Mouse (Mus musculus) hindbrain, postnatal 0 days (tissue): ENCODE results near the gene Tex33. TPM values are rescaled to one million over a fixed set of nuclear protein-coding genes. Genes with fewer than 3 reads are reported as not detected.

ENCODE experiments used
- ATAC-seq: fragments of 200-750 bp; cut with Nextera tagmentation; 2 replicates; pipeline ENCODE4 v1.8.0; 2017; ENCODE audit warnings: mild to moderate bottlenecking, moderate TSS enrichment, moderate library complexity
- DNase-seq: peaks from one replicate; pipeline ENCODE4 v3.0.0-alpha.2; 2015; ENCODE audit warnings: low spot score
- H3K27ac ChIP-seq: fragments of 300-500 bp; sonication (generic); 2 replicates; pipeline ENCODE4 v1.5.1; 2014; ENCODE audit warnings: mild to moderate bottlenecking
- H3K27me3 ChIP-seq: fragments of 300-500 bp; sonication (generic); 2 replicates; pipeline ENCODE4 v1.6.1; 2014; ENCODE audit warnings: low read length, mixed read lengths; ENCODE audit not compliant: insufficient read depth
- H3K36me3 ChIP-seq: fragments of 300-500 bp; sonication (generic); 2 replicates; pipeline ENCODE4 v1.6.1; 2014; ENCODE audit warnings: low read length, mixed read lengths; ENCODE audit not compliant: insufficient read depth
- H3K4me1 ChIP-seq: fragments of 300-500 bp; sonication (generic); 2 replicates; pipeline ENCODE4 v1.6.1; 2014; ENCODE audit warnings: antibody characterized with exemption, low read length, mixed read lengths; ENCODE audit not compliant: insufficient read depth
- H3K4me2 ChIP-seq: fragments of 300-500 bp; sonication (generic); 2 replicates; pipeline ENCODE4 v1.6.1; 2014; ENCODE audit warnings: low read depth, mild to moderate bottlenecking, low read length, moderate library complexity, mixed read lengths
- H3K4me3 ChIP-seq: fragments of 300-500 bp; sonication (generic); 2 replicates; pipeline ENCODE4 v1.5.1; 2014; ENCODE audit warnings: low read length
- H3K9ac ChIP-seq: fragments of 300-500 bp; sonication (generic); replicated peaks from 2 replicates; pipeline ENCODE4 v1.6.1; 2014; ENCODE audit warnings: mild to moderate bottlenecking, low read length, moderate library complexity, mixed read lengths
- H3K9me3 ChIP-seq: fragments of 300-500 bp; sonication (generic); 2 replicates; pipeline ENCODE4 v1.6.1; 2016; ENCODE audit warnings: low read length, mixed read lengths
- CTCF ChIP-seq: IDR thresholded peaks from 2 replicates; pipeline ENCODE4 v1.5.1; 2016; ENCODE audit warnings: antibody characterized with exemption, control low read depth, low read depth
- WGBS: fragments of 180-500 bp; shearing (Covaris S2); extraction: QIAGEN DNeasy Blood & Tissue Kit; methylation state at CpG from one replicate; pipeline ENCODE4 v1.1.7; 2014; 5-methylcytosine and 5-hydroxymethylcytosine counted together
- polyA plus RNA-seq: library from polyadenylated mRNA; unstranded; fragments of >200 nt; fragmentation: Nextera tagmentation; extraction: Ambion mirVana; gene quantifications from 2 replicates; pipeline ENCODE4 v1.2.1, GENCODE M21; 2015
- total RNA-seq: library from RNA; depleted of rRNA; stranded (reverse); fragments of >200 nt; gene quantifications from 2 replicates; pipeline ENCODE4 v1.2.3, GENCODE M21; 2014; rRNA removed

The Tex33 gene
- total RNA-seq = not detected in 2 replicates
- not detected in 2 replicates for polyA plus RNA-seq

DNA sequence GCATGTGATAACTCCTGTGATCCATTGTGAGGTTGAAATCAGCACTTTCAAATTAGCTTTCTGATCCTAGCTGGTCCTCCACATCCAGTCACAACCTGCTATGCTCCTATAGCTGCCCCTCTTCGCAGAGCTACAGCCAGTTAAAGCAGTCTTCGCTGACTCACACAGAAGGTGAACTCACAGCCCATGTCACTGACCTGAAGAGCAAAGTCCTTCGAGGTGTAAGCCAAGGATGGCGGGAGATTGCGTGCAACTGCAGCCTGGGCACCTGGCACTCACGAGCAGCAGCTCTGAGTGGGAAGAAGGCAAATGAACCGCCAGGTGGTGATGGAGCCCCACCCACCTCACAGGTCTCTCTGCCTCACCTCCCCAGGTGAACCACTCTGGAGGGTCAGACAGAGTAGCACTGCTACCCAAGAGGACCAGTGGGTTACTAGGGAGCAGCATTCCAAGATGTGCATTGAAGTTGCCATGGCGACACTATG, at the start of gene Tex33:
Tex33 (minus strand) TSS at position 435 of the 485 bp plus-strand sequence.
- Histone ChIP-seq H3K4me3 (no peak within 1 kb of the TSS), H3K9ac (no peak within 1 kb of the TSS), H3K4me2 (no peak within 1 kb of the TSS), H3K27ac (no peak within 1 kb of the TSS), H3K4me1 (no peaks in the 10 kb centered on the region), H3K27me3 (no peaks in the 10 kb centered on the region), H3K9me3 (no peaks in the 10 kb centered on the region), H3K36me3 (no peaks in the 10 kb centered on the region)
- no peak for DNase-seq
- ATAC-seq = no peak
- TF ChIP-seq CTCF = no peak
- 88% methylated on average over 8 of the region's 8 CpGs for WGBS

- Histone ChIP-seq H3K36me3 (no peaks in the 10 kb centered on the region), H3K4me3 (no peak overlapping the region), H3K27me3 (no peaks in the 10 kb centered on the region), H3K27ac (no peak overlapping the region), H3K9me3 (no peaks in the 10 kb centered on the region), H3K4me2 (no peak overlapping the region), H3K4me1 (no peaks in the 10 kb centered on the region), H3K9ac (no peak overlapping the region)
- no peak for TF ChIP-seq CTCF
- 35% methylated on average over 6 of the region's 6 CpGs for WGBS
- DNase-seq (no peak), ATAC-seq (no peak)
Measured at GRCm38 (mm10) chr15:78443857-78444256, 48.1 kb upstream of the Tex33 start.

GRCm38 (mm10) chr15:78442231-78442630, 46.5 kb upstream of the Tex33 start:
- ATAC-seq (no peak), DNase-seq (no peak)
- H3K4me3 ChIP-seq = no peak overlapping the region
- H3K4me2 ChIP-seq = no peak overlapping the region
- H3K27ac ChIP-seq = no peak overlapping the region
- 88% methylated on average over 19 of the region's 19 CpGs for WGBS
- peaks cover 6% of the 10 kb centered on the region; the same call in 1 of the 2 replicates for H3K4me1 ChIP-seq
- H3K9me3 ChIP-seq = no peaks in the 10 kb centered on the region
- TF ChIP-seq CTCF = no peak
- H3K27me3 ChIP-seq = no peaks in the 10 kb centered on the region
- no peak overlapping the region for H3K9ac ChIP-seq
- H3K36me3 ChIP-seq = no peaks in the 10 kb centered on the region

- Histone ChIP-seq H3K9ac (no peak overlapping the region), H3K36me3 (0 out of 2 replicates have a peak, but pooled peaks cover 8% of the 10 kb centered on the region), H3K4me3 (no peak overlapping the region), H3K4me1 (peaks cover 16% of the 10 kb centered on the region; the same call in 1 of the 2 replicates), H3K9me3 (no peaks in the 10 kb centered on the region), H3K27ac (no peak overlapping the region), H3K4me2 (no peak overlapping the region), H3K27me3 (no peaks in the 10 kb centered on the region)
- 71% methylated on average over 9 of the region's 9 CpGs for WGBS
- ATAC-seq (no peak), DNase-seq (no peak)
- TF ChIP-seq CTCF = no peak
Measured at GRCm38 (mm10) chr15:78438973-78439372, 43.3 kb upstream of the Tex33 start.

- no peak overlapping the region for H3K9ac ChIP-seq
- H3K4me2 ChIP-seq = no peak overlapping the region
- TF ChIP-seq CTCF = no peak
- H3K27ac ChIP-seq = no peak overlapping the region
- DNase-seq = no peak
- peaks cover 16% of the 10 kb centered on the region; the same call in 1 of the 2 replicates for H3K4me1 ChIP-seq
- no peaks in the 10 kb centered on the region for H3K27me3 ChIP-seq
- no peak for ATAC-seq
- H3K4me3 ChIP-seq = no peak overlapping the region
- 55% methylated on average over 8 of the region's 8 CpGs for whole genome bisulfite sequencing
- H3K36me3 ChIP-seq = peaks cover 13% of the 10 kb centered on the region; the same call in 1 of the 2 replicates
- no peaks in the 10 kb centered on the region for H3K9me3 ChIP-seq
Measured at GRCm38 (mm10) chr15:78438505-78438904, 42.8 kb upstream of the Tex33 start.

GRCm38 (mm10) chr15:78438018-78438394, 42.3 kb upstream of the Tex33 start:
- Histone ChIP-seq H3K36me3 (peaks cover 18% of the 10 kb centered on the region; the same call in 1 of the 2 replicates), H3K4me2 (no peak overlapping the region), H3K27ac (no peak overlapping the region), H3K4me3 (no peak overlapping the region), H3K27me3 (no peaks in the 10 kb centered on the region), H3K9me3 (no peaks in the 10 kb centered on the region), H3K9ac (no peak overlapping the region), H3K4me1 (peaks cover 16% of the 10 kb centered on the region; the same call in 1 of the 2 replicates)
- WGBS = 37% methylated on average over 4 of the region's 4 CpGs
- TF ChIP-seq CTCF = no peak
- DNase-seq = no peak
- ATAC-seq = no peak

GRCm38 (mm10) chr15:78437237-78438017, 41.7 kb upstream of the Tex33 start:
- Histone ChIP-seq H3K9ac (peak overlapping the region; percentile 46; the same call in 1 of the 2 replicates), H3K4me2 (peak overlapping the region; percentile 52; the same call in 1 of the 2 replicates), H3K4me1 (peaks cover 16% of the 10 kb centered on the region; the same call in 1 of the 2 replicates), H3K36me3 (peaks cover 18% of the 10 kb centered on the region; the same call in 1 of the 2 replicates), H3K27ac (peak overlapping the region; percentile 51; the same call in 1 of the 2 replicates), H3K27me3 (no peaks in the 10 kb centered on the region), H3K9me3 (no peaks in the 10 kb centered on the region), H3K4me3 (0 out of 2 replicates have a peak overlapping the region, but pooled peaks have one; percentile 8)
- ATAC-seq = peak; percentile 6; the same call in 1 of the 2 replicates
- TF ChIP-seq CTCF = no peak
- 22% methylated on average over 23 of the region's 23 CpGs for WGBS
- peak; percentile 50 for DNase-seq
